8 mouse cellular contexts compared by ENCODE assay signal in the genomic region with DNA sequence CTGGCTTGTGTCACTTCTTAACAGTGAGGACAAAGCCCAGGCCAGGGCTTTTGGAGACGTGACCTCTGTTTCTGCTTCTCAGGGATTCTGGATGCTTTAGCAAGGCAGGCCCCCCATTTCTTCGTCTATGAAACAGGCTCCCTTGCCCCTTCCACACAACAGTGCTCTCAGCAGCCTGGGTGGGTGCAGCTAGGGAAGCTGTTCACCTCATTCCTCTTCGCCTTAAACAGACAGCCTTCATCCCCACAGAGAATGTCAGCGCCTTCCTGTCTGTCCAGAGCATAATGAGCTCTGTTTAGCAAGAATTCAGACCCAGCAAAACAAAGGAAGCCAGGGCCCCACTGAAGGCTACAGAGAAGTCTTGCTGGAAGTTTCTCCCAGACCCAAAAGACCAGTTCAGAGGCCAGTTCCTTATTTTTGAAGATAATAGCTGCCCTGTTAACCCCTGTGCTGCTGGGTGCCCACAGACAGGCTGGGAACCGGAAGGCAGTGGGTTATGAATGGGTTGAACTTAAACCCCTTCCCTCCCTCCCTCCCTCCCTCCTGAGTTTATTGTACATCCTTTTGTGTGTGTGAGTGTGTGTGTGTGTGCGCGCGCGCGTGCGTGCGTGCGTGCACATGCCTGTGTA. TPM values are rescaled to one million over a fixed set of nuclear protein-coding genes. Genes with fewer than 3 reads are reported as not detected.
DNase-seq lines count a peak whose midpoint lies in the region; ATAC-seq lines count a peak whose summit lies in the region.

No protein-coding gene starts in this region.

- no peak overlapping the region for H3K9ac ChIP-seq in heart, embryonic 15.5 days
- H3K9ac ChIP-seq in limb, embryonic 11.5 days (ENCODE audit: low read length) = peak overlapping the region; percentile 27; the same call in 1 of the 2 replicates
- no peak overlapping the region for H3K9ac ChIP-seq in midbrain, embryonic 13.5 days (replicated peaks)

- no peaks in the 10 kb centered on the region for H3K27me3 ChIP-seq in heart, embryonic 15.5 days
- H3K27me3 ChIP-seq in limb, embryonic 11.5 days (ENCODE audit: control insufficient read depth, insufficient read depth, low read length) = no peaks in the 10 kb centered on the region
- H3K27me3 ChIP-seq in midbrain, embryonic 13.5 days = no peaks in the 10 kb centered on the region

- H3K27ac ChIP-seq in heart, embryonic 15.5 days = peak overlapping the region; percentile 92
- H3K27ac ChIP-seq in limb, embryonic 11.5 days (replicated peaks; ENCODE audit: low read depth, low read length) = peak overlapping the region; percentile 70; the same call in 1 of the 2 replicates
- peak overlapping the region; percentile 37 for H3K27ac ChIP-seq in midbrain, embryonic 13.5 days

- WGBS in heart, embryonic 15.5 days = 64% methylated on average over 13 of the region's 13 CpGs
- 80% methylated on average over 13 of the region's 13 CpGs for WGBS in limb, embryonic 11.5 days
- 50% methylated on average over 13 of the region's 13 CpGs for WGBS in midbrain, embryonic 13.5 days

- peaks cover 38% of the 10 kb centered on the region for H3K4me1 ChIP-seq in heart, embryonic 15.5 days (replicated peaks)
- peaks cover 15% of the 10 kb centered on the region for H3K4me1 ChIP-seq in limb, embryonic 11.5 days (ENCODE audit: control insufficient read depth, insufficient read depth, low read length)
- peaks cover 29% of the 10 kb centered on the region for H3K4me1 ChIP-seq in midbrain, embryonic 13.5 days (replicated peaks)

- H3K9me3 ChIP-seq in heart, embryonic 15.5 days (replicated peaks) = no peaks in the 10 kb centered on the region
- no peaks in the 10 kb centered on the region for H3K9me3 ChIP-seq in limb, embryonic 11.5 days (ENCODE audit: control insufficient read depth, low read length)
- H3K9me3 ChIP-seq in midbrain, embryonic 13.5 days = no peaks in the 10 kb centered on the region

- peak; percentile 35 for DNase-seq in R1 (ENCODE audit: low read depth, low spot score)
- peak; percentile 46 for DNase-seq in embryo, embryonic 10 days (ENCODE audit: low spot score)
- DNase-seq in limb, embryonic 11.5 days (ENCODE audit: low spot score) = no peak
- no peak for DNase-seq in cerebellum, postnatal 14 days
- DNase-seq in right cerebral cortex, postnatal 25 days = no peak

- no peak overlapping the region for H3K4me3 ChIP-seq in heart, embryonic 15.5 days
- no peak overlapping the region for H3K4me3 ChIP-seq in limb, embryonic 11.5 days (ENCODE audit: low read depth, low read length)
- H3K4me3 ChIP-seq in midbrain, embryonic 13.5 days (replicated peaks) = no peak overlapping the region

- no peaks in the 10 kb centered on the region for H3K36me3 ChIP-seq in heart, embryonic 15.5 days
- no peaks in the 10 kb centered on the region for H3K36me3 ChIP-seq in limb, embryonic 11.5 days (ENCODE audit: control insufficient read depth, insufficient read depth, low read length)
- no peaks in the 10 kb centered on the region for H3K36me3 ChIP-seq in midbrain, embryonic 13.5 days

- ATAC-seq in heart, embryonic 15.5 days (replicated peaks; ENCODE audit: insufficient number of reproducible peaks, insufficient read depth, low FRiP score, low read depth) = peak; percentile 58
- no peak for ATAC-seq in limb, embryonic 11.5 days (ENCODE audit: insufficient number of reproducible peaks, low FRiP score, low TSS enrichment, low read depth)
- ATAC-seq in midbrain, embryonic 13.5 days = no peak
- no peak for ATAC-seq in erythroblast, adult 5-6 weeks (replicated peaks; ENCODE audit: low FRiP score, poor library complexity, severe bottlenecking)

- H3K4me2 ChIP-seq in heart, embryonic 15.5 days = no peak overlapping the region
- H3K4me2 ChIP-seq in limb, embryonic 11.5 days (ENCODE audit: low read depth, severe bottlenecking) = no peak overlapping the region
- no peak overlapping the region for H3K4me2 ChIP-seq in midbrain, embryonic 13.5 days (replicated peaks)

RNA-seq across cellular contexts. Expression of a gene that starts 47.3 kb away (rescaled TPM):
- 12.0 and 12.7 TPM in 2 replicates for polyA plus RNA-seq in heart, embryonic 15.5 days (2015; fragmentation: Nextera tagmentation; extraction: Ambion mirVana)
- polyA plus RNA-seq in limb, embryonic 11.5 days (2014; fragmentation: Nextera tagmentation; extraction: Ambion mirVana) = 7.6 and 8.0 TPM in 2 replicates
- polyA plus RNA-seq in midbrain, embryonic 13.5 days (2015; fragmentation: Nextera tagmentation; extraction: Ambion mirVana) = 17.7 and 18.3 TPM in 2 replicates
- total RNA-seq in erythroblast, adult 5-6 weeks (2015; ENCODE audit: low replicate concordance) = 8.6 and 10.0 TPM in 2 replicates
- total RNA-seq in erythroblast, adult 5-6 weeks (2017; ENCODE audit: low replicate concordance) = 17.5 and 18.0 TPM in 2 replicates

Comparison
In these comparisons a context has a peak if more than half of its experiments do, and no peak if none do; other contexts are left out.
1. DNase-seq: peak in R1 (single experiment) and embryo, embryonic 10 days (single experiment); none in limb, embryonic 11.5 days (single experiment), cerebellum, postnatal 14 days (0 of 2) and right cerebral cortex, postnatal 25 days (single experiment).
2. H3K27ac ChIP-seq: peak in every context shown above with its lines; median percentile 92 in heart, embryonic 15.5 days; 70 in limb, embryonic 11.5 days; 37 in midbrain, embryonic 13.5 days.